Mouse (Mus musculus) kidney, adult 8-10 months (tissue): Measurements from ENCODE around the gene Gmds.

ENCODE experiments used
- DNase-seq, 2 experiments: peaks; one replicate each; pipeline ENCODE4 v3.0.0; 2022

Gene Gmds

DNA sequence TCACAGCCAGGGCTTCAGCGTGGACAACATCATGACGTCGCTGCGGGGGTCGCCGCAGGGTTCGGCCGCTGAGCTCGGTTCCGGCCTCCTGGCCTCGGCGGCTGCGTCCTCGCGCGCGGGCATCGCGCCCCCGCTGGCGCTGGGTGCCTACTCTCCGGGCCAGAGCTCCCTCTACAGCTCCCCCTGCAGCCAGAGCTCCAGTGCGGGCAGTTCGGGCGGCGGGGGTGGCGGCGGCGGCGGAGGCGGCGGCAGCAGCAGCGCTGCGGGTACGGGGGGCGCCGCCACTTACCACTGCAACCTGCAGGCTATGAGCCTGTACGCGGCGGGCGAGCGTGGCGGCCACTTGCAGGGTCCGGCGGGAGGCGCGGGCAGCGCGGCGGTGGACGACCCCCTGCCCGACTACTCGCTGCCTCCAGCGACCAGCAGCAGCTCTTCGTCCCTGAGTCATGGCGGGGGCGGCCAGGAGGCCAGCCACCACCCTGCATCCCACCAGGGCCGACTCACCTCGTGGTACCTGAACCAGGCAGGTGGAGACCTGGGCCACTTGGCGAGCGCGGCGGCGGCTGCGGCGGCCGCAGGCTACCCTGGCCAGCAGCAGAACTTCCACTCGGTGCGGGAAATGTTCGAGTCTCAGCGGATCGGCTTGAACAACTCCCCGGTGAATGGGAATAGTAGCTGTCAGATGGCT lies 530.3 kb downstream of the Gmds start:
- DNase-seq, result no peak

DNA sequence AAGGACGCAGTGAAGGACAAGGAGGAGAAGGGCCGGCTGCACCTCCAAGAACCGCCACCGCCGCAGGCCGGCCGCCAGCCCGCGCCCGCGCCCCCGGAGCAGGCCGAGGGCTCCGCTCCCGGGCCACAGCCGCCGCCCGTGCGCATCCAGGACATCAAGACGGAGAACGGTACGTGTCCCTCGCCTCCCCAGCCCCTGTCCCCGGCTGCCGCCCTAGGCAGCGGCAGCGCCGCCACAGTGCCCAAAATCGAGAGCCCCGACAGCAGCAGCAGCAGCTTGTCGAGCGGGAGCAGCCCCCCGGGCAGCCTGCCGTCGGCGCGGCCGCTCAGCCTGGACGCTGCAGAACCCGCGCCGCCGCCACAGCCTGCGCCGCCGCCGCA lies 530.8 kb downstream of the Gmds start:
- DNase-seq, result no peak

GRCm38 (mm10) chr13:31806890-31807735 lies 531.4 kb downstream of the Gmds start:
- DNase-seq, result no peak

DNA sequence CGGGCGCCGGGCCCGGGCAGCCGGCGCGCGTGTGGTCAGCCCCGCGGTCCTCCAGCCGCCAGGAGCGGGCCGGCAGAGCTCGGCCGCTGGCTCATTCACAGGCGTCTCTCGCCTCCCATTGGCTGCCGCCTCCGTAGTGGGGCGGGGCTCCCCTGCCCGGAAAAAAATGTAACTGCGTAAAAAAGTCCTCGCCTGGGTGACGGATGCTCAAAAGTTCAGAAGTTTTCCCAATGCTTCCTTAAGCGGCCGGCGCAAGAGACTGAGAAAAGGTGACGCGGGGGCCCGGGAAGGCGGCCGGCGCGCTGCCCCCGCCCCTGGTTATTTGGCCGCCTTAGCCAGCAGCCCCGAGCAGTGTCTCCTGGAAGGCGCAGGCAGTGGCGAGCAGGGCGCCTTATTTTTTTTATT lies 532.1 kb downstream of the Gmds start, which contains the start of gene Foxc1:
Gene Foxc1, plus strand, starts transcription at position 206 of the 405 bp plus-strand sequence.
- DNase-seq, result peak; percentile 87 to 91

- DNase-seq, result no peak
Observed at GRCm38 (mm10) chr13:31805831-31806427, 532.6 kb downstream of the Gmds start.

DNA sequence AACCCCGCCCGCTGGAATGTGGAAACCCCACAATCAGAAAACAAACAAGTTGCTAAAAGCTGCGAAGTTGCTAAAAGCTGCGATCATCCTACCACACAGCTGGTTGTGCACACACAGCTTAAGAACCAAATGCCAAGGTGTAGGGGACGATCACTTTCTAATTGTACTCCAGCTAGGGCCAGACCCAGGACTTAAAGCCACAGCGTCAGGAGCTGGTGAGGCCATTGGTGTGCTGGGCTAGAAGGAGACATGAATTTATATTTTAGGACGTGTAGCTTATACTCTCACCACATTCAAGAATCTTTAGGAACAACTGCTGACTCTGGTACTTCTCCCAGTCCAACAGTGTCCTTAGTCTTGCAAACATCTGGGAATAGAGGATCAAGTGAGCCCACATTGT lies 534.0 kb downstream of the Gmds start:
- no peak for DNase-seq

GRCm38 (mm10) chr13:31803166-31804093 lies 535.1 kb downstream of the Gmds start:
- no peak for DNase-seq

DNA sequence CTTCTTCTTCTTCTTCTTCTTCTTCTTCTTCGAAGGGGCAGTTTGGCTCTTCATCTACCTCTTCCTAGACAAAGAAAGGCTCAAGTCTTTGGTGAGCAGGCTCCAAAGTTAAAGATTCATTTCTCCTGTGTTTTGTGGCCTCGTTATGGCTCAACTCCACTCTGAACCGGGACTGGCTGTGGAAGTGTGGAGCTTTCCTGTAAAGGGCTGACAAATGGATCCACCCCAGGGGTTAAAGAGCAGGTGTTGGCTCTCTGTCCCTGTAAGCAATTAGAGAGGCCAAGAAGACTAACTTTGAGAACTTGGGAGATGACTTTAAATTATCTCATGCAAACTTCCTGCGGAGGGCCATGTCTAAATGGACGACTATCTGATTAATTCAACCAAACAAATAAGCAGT lies 536.1 kb downstream of the Gmds start:
- no peak for DNase-seq

- no peak for DNase-seq
Observed at GRCm38 (mm10) chr13:31801703-31802305, 536.7 kb downstream of the Gmds start.

DNA sequence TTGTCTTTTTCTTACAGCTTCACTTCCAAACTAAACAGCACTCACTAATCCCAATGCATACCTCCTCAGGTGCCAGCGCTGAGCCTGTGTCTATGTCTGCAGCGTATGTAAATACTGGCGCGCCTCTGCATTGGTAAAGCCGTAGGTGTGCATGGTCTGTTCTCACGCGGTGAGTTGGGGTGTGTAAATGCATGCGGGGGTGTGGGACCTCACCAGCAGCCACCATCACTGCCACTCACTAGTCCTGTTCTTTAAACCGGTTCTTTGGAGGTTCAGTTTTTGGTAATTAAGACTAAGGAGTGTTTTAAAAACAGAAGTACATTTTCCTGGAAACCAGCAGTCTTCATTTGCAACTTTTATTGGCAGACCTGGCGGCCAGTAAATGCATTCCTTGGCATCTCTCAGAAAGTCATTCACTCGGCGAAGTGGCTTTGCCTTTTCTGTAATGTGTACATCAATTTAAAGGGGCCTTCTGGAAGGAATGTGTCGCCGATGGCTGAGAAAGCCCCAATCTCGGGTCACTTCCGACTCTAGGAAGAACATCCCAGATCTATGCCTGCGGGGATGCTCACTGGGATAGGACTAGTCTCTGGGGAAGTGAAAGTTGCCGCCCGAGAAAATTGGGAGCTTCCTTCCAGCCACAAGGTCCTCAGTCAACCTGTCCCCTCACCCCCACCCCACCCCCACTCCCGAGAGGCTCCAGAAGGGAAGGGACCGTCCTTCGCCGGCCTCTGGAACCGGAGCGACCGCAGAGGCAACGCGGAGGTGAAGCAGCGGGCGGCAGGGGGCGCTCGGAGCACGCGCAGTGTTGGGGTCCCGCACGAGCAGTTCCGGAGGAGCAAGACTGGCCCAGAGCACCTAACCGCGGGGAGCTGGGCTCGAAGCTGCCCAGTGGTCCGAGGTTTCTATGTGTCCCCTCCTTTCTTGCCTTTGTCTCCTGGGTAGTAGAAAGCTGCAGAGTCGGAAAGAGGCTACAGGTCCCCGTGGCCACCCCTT lies 537.7 kb downstream of the Gmds start:
- peak; percentile 76 to 88 for DNase-seq

- DNase-seq, result no peak
Observed at GRCm38 (mm10) chr13:31798075-31798474, 540.5 kb downstream of the Gmds start.

DNA sequence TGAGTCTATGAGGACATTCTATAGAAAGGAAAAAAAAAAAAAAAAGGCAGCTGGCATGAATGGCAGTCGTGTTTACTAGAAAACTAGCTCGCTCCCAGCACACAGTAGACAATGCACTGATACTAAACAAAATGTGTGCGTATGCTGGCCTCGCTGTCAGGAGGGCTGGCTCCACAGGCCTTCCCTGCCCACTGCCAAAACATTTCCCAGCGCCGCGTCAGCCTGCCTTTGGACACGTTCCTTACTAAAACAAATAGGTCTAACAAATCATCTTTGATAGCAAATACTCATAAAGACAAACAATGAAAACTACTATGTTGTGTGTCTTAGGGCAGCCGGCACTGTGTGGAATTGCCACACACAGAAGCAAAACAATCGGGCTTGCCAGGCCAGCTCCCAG lies 541.2 kb downstream of the Gmds start:
- DNase-seq, result no peak

GRCm38 (mm10) chr13:31793163-31793562 lies 545.4 kb downstream of the Gmds start:
- DNase-seq, result no peak

GRCm38 (mm10) chr13:31792480-31793132 lies 545.9 kb downstream of the Gmds start:
- no peak for DNase-seq

DNA sequence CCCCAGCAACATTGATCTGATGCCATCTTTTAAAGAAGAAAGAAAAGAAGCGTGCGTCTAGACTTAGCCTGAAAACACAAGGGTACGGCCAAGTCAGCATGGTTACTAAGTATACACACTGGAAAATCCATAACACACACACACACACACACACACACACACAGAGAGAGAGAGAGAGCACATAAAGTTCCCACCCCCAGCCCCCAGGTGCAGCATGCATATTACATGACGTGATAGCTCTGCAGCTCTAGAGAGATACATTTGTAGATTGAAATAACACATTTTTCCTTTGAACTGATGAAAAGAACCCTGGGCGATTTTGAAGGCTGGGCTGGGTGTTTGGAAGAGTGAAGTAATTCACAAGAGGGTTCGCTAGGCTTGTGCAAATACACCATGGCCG lies 553.8 kb downstream of the Gmds start:
- no peak for DNase-seq

DNA sequence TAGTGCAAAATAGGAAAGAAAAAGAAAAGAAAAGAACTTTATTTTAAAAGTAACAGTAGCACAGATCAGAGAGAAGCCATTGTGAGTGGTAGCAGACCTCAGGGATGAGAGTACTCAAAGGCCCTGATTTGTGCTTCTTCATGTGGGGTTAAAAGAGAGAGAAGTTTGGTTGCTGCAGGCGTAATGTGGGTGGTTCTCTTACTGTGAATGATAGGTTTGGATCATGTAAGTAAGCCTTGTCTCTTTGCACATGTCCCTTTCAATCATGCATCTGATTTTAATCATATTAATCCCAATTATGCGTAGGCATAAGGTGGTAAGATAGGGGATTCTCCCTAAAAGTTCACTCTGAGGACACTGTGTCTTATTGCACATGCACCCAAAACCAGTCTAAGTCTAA lies 556.5 kb downstream of the Gmds start:
- DNase-seq, result no peak

DNA sequence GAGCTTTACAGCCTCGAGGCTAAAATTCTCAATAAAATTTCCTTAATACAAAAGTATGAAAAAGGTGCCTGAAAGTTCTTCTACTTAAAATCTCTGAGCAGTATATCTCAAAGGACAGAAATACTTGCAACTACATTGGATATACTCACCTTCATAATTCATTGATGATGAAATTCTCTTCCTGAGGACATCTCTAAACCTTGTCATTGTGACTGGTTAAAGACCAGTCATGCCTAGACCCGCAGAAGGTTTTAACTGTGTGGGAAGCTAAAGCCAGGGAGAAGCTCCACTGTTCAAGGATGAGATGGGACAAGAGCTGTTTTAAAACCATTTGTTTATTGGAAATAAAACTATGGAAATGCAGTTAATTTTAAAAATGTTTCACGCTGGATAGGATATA lies 558.2 kb downstream of the Gmds start:
- DNase-seq, result no peak

- DNase-seq, result no peak
Observed at GRCm38 (mm10) chr13:31779281-31779981, 559.1 kb downstream of the Gmds start.

GRCm38 (mm10) chr13:31775762-31776161 lies 562.8 kb downstream of the Gmds start:
- no peak for DNase-seq

GRCm38 (mm10) chr13:31772882-31773281 lies 565.7 kb downstream of the Gmds start:
- no peak for DNase-seq
